Mouse (Mus musculus) MEL (cell line): Measurements from ENCODE around the gene Gm35549. TPM values are rescaled to one million over a fixed set of nuclear protein-coding genes. Genes with fewer than 3 reads are reported as not detected.

ENCODE experiments used
- DNase-seq: peaks from one replicate; pipeline ENCODE4 v3.0.0; 2011; ENCODE audit warnings: low read depth, low spot score
- H3K27ac ChIP-seq: 2 replicates; pipeline ENCODE4 v1.5.1; 2012; ENCODE audit warnings: low read depth, mild to moderate bottlenecking, control low read depth, low read length, moderate library complexity; ENCODE audit not compliant: control insufficient read depth
- H3K27me3 ChIP-seq, 2 experiments: fragments of 150-350 bp in 1 of 2; sonication (generic) in 1 of 2; 2 replicates each; pipeline ENCODE4 v1.6.1; 2012; ENCODE audit warnings: low read length in 2 of 2, mild to moderate bottlenecking in 2 of 2, improper control_type of control experiment in 1 of 2, moderate library complexity in 1 of 2; ENCODE audit not compliant: insufficient read depth in 2 of 2, control insufficient read depth in 1 of 2
- H3K36me3 ChIP-seq, 2 experiments: 2 replicates each; pipeline ENCODE4 v1.6.1; 2012 to 2014; ENCODE audit warnings: low read length in 2 of 2, improper control_type of control experiment in 1 of 2, inconsistent platforms in 1 of 2, mild to moderate bottlenecking in 1 of 2; ENCODE audit not compliant: insufficient read depth in 2 of 2, control insufficient read depth in 1 of 2
- H3K4me1 ChIP-seq, 2 experiments: fragments of 150-350 bp in 1 of 2; sonication (generic) in 1 of 2; 2 replicates each; pipeline ENCODE4 v1.6.1; 2012; ENCODE audit warnings: low read length in 2 of 2, improper control_type of control experiment in 1 of 2, mild to moderate bottlenecking in 1 of 2; ENCODE audit not compliant: insufficient read depth in 2 of 2, control insufficient read depth in 1 of 2
- H3K4me3 ChIP-seq, 2 experiments: fragments of 150-350 bp in 1 of 2; sonication (generic) in 1 of 2; 2 replicates each; pipeline ENCODE4 v1.5.1; 2012; ENCODE audit warnings: low read depth in 2 of 2, low read length in 2 of 2, mild to moderate bottlenecking in 2 of 2, moderate library complexity in 2 of 2, control low read depth in 1 of 2, improper control_type of control experiment in 1 of 2; ENCODE audit not compliant: control insufficient read depth in 1 of 2, insufficient read depth in 1 of 2
- H3K79me2 ChIP-seq: 2 replicates; pipeline ENCODE4 v1.6.1; 2012; ENCODE audit warnings: mild to moderate bottlenecking, low read length, moderate library complexity; ENCODE audit not compliant: control insufficient read depth, poor library complexity, insufficient read depth
- H3K9ac ChIP-seq: 2 replicates; pipeline ENCODE4 v1.6.1; 2012; ENCODE audit warnings: low read depth, mild to moderate bottlenecking, control low read depth, low read length, moderate library complexity; ENCODE audit not compliant: control insufficient read depth, poor library complexity, severe bottlenecking
- H3K9me3 ChIP-seq: fragments of 150-350 bp; sonication (generic); replicated peaks from 2 replicates; pipeline ENCODE4 v1.6.1; 2012; ENCODE audit warnings: mild to moderate bottlenecking, low read length, improper control_type of control experiment, moderate library complexity; ENCODE audit not compliant: insufficient read depth
- BHLHE40 ChIP-seq: IDR thresholded peaks from 2 replicates; pipeline ENCODE4 v1.6.1; 2012; ENCODE audit warnings: low read depth, mild to moderate bottlenecking, inconsistent platforms, low read length, improper control_type of control experiment, borderline replicate concordance
- CHD2 ChIP-seq: IDR thresholded peaks from 2 replicates; pipeline ENCODE4 v1.6.1; 2011; ENCODE audit warnings: low read length, improper control_type of control experiment
- E2F4 ChIP-seq: IDR thresholded peaks from 2 replicates; pipeline ENCODE4 v1.6.1; 2011; ENCODE audit warnings: low read depth, low read length, improper control_type of control experiment, borderline replicate concordance
- EP300 ChIP-seq, 2 experiments: IDR thresholded peaks; 2 replicates each; pipeline ENCODE4 v1.6.1; 2011; ENCODE audit warnings: improper control_type of control experiment in 2 of 2, low read length in 2 of 2, low read depth in 1 of 2, mild to moderate bottlenecking in 1 of 2
- GABPA ChIP-seq: IDR thresholded peaks from 2 replicates; pipeline ENCODE4 v1.6.1; 2012; ENCODE audit warnings: low read depth, mild to moderate bottlenecking, inconsistent platforms, low read length, improper control_type of control experiment, moderate library complexity
- GATA1 ChIP-seq: IDR thresholded peaks from 2 replicates; pipeline ENCODE4 v1.6.1; 2011; ENCODE audit warnings: low read depth, low read length, improper control_type of control experiment
- HCFC1 ChIP-seq: IDR thresholded peaks from 2 replicates; pipeline ENCODE4 v1.6.1; 2012; ENCODE audit warnings: low read depth, mild to moderate bottlenecking, inconsistent platforms, low read length, improper control_type of control experiment, moderate library complexity
- JUND ChIP-seq: IDR thresholded peaks from 2 replicates; pipeline ENCODE4 v1.6.1; 2011; ENCODE audit warnings: low read depth, mild to moderate bottlenecking, improper control_type of control experiment, low read length
- MAX ChIP-seq: IDR thresholded peaks from 2 replicates; pipeline ENCODE4 v1.6.1; 2011; ENCODE audit warnings: low read length, improper control_type of control experiment
- MEF2A ChIP-seq: IDR thresholded peaks from 2 replicates; pipeline ENCODE4 v1.6.1; 2014; ENCODE audit warnings: low read depth, mild to moderate bottlenecking, inconsistent platforms, low read length, improper control_type of control experiment; ENCODE audit not compliant: poor library complexity, insufficient replicate concordance, severe bottlenecking; ENCODE audit errors: extremely low read depth
- MYB ChIP-seq: IDR thresholded peaks from 2 replicates; pipeline ENCODE4 v1.6.1; 2011; ENCODE audit warnings: mild to moderate bottlenecking, low read depth, low read length, improper control_type of control experiment
- NELFE ChIP-seq: IDR thresholded peaks from 2 replicates; pipeline ENCODE4 v1.6.1; 2011; ENCODE audit warnings: low read depth, low read length, improper control_type of control experiment
- POLR2AphosphoS2 ChIP-seq: IDR thresholded peaks from 2 replicates; pipeline ENCODE4 v1.6.1; 2011; ENCODE audit warnings: low read length, improper control_type of control experiment
- RCOR1 ChIP-seq: IDR thresholded peaks from 2 replicates; pipeline ENCODE4 v1.6.1; 2012; ENCODE audit warnings: low read depth, mild to moderate bottlenecking, inconsistent platforms, low read length, improper control_type of control experiment
- SIN3A ChIP-seq: IDR thresholded peaks from 2 replicates; pipeline ENCODE4 v1.6.1; 2012; ENCODE audit warnings: low read length, improper control_type of control experiment, inconsistent platforms
- SMC3 ChIP-seq: IDR thresholded peaks from 2 replicates; pipeline ENCODE4 v1.6.1; 2011; ENCODE audit warnings: low read depth, low read length, improper control_type of control experiment
- TAL1 ChIP-seq: IDR thresholded peaks from 2 replicates; pipeline ENCODE4 v1.6.1; 2012; ENCODE audit warnings: mild to moderate bottlenecking, inconsistent platforms, low read length, moderate library complexity, mixed read lengths
- TBP ChIP-seq: IDR thresholded peaks from 2 replicates; pipeline ENCODE4 v1.8.0; 2011; ENCODE audit warnings: low read depth, low read length, improper control_type of control experiment
- UBTF ChIP-seq: IDR thresholded peaks from 2 replicates; pipeline ENCODE4 v1.6.1; 2012; ENCODE audit warnings: low read depth, mild to moderate bottlenecking, inconsistent platforms, low read length, improper control_type of control experiment, moderate library complexity, borderline replicate concordance; ENCODE audit not compliant: insufficient read depth
- USF2 ChIP-seq, 2 experiments: IDR thresholded peaks; 2 replicates each; pipeline ENCODE4 v1.6.1; 2011 to 2012; ENCODE audit warnings: improper control_type of control experiment in 2 of 2, low read length in 2 of 2, borderline replicate concordance in 1 of 2, inconsistent platforms in 1 of 2, low read depth in 1 of 2, mild to moderate bottlenecking in 1 of 2; ENCODE audit not compliant: insufficient read depth in 1 of 2
- ZC3H11A ChIP-seq: IDR thresholded peaks from 2 replicates; pipeline ENCODE4 v1.6.1; 2012; ENCODE audit warnings: low read depth, mild to moderate bottlenecking, inconsistent platforms, low read length, improper control_type of control experiment
- ZKSCAN1 ChIP-seq: IDR thresholded peaks from 2 replicates; pipeline ENCODE4 v1.6.1; 2012; ENCODE audit warnings: low read depth, mild to moderate bottlenecking, inconsistent platforms, low read length, improper control_type of control experiment, moderate library complexity
- ZMIZ1 ChIP-seq: IDR thresholded peaks from 2 replicates; pipeline ENCODE4 v1.6.1; 2012; ENCODE audit warnings: low read depth, mild to moderate bottlenecking, inconsistent platforms, low read length, improper control_type of control experiment, moderate library complexity
- polyA plus RNA-seq, 2 experiments: library from polyadenylated mRNA; stranded (reverse) in 1 of 2; unstranded in 1 of 2; fragments of >175 nt in 1 of 2; fragments of >200 nt in 1 of 2; gene quantifications; 2 replicates each; pipeline versions ENCODE4 v1.2.1 to v1.2.4; 2012; ENCODE audit warnings: low replicate concordance in 2 of 2, low read depth in 1 of 2; ENCODE audit not compliant: insufficient read length in 2 of 2, insufficient read depth in 1 of 2, missing spikeins in 1 of 2
- total RNA-seq: library from RNA; depleted of rRNA; stranded (reverse); fragments of 300-350 nt; gene quantifications from 2 replicates; pipeline ENCODE4 v1.2.3, GENCODE M21; 2012

Gene Gm35549
- total and polyA plus RNA-seq, 3 experiments, result 0.31 TPM; not detected in 2

DNA sequence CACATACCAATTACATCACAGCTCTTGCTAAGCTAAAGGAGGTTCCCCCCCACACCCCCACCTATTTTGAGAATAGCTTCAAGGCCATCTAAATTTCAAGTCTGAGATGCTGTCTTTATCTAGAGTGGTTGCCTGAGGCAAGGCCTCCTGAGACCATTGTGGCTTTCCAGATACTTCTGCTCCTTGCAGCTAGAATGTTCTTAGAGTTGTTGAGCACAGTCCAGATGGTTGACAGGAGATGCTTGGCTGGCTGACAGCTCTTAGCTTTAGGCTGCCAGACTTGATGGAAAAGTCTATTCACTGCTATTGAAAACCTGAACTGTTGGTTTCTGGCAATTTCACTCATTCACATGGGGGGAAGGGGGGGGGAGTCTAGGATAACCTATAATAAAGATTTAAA is 2.3 kb upstream of the Gm35549 start:
- Histone ChIP-seq H3K27ac (no peak overlapping the region), H3K79me2 (no peaks in the 10 kb centered on the region), H3K36me3 (peaks cover 0 to 2% of the 10 kb centered on the region in 2 experiments; a peak in 1 of 4 replicates), H3K9ac (no peak overlapping the region), H3K27me3 (no peaks in the 10 kb centered on the region), H3K4me3 (no peak overlapping the region), H3K9me3 (no peaks in the 10 kb centered on the region), H3K4me1 (no peaks in the 10 kb centered on the region)
- no peak for DNase-seq
- no peak for TF ChIP-seq SIN3A
- TF ChIP-seq POLR2AphosphoS2, result no peak
- no peak for TF ChIP-seq RCOR1
- no peak for TF ChIP-seq EP300 (IDR thresholded peaks at IDR 0.05; ENCODE audit: low read depth in 1 of 2, low read length in 2 of 2)
- TF ChIP-seq MEF2A, result no peak
- TF ChIP-seq E2F4, result no peak
- TF ChIP-seq CHD2, result no peak
- no peak for TF ChIP-seq MYB
- TF ChIP-seq NELFE, result no peak
- no peak for TF ChIP-seq GABPA
- TF ChIP-seq GATA1, result no peak
- TF ChIP-seq ZMIZ1, result no peak
- no peak for TF ChIP-seq JUND
- TF ChIP-seq TBP, result no peak
- no peak for TF ChIP-seq ZKSCAN1
- TF ChIP-seq USF2 (IDR thresholded peaks at IDR 0.05; ENCODE audit: borderline replicate concordance in 1 of 2, insufficient read depth in 1 of 2, low read depth in 1 of 2, low read length in 2 of 2), result no peak
- TF ChIP-seq ZC3H11A, result no peak

DNA sequence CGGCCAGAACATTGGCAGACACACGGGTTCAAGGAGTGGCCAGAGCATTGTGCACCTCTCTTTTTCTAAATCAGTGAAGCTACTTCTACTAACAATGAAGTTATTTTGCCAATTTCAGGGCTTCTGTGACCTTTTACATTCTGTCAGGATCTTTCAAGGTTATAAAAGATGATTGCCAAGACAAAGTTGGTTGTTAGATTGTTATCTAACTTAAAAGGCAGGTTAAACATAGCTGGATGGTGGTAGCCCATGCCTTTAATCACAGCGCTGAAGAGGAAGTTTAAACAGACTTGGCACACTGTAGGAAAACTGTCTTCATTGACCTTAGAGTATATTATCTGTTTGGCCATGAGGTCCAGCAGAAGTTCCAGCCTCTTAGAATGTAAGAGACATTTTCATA is 1.8 kb upstream of the Gm35549 start:
- TF ChIP-seq SMC3, result no peak
- no peak for TF ChIP-seq RCOR1
- no peak for TF ChIP-seq USF2 (IDR thresholded peaks at IDR 0.05; ENCODE audit: borderline replicate concordance in 1 of 2, insufficient read depth in 1 of 2, low read depth in 1 of 2, low read length in 2 of 2)
- TF ChIP-seq GATA1, result no peak
- no peak for TF ChIP-seq BHLHE40
- TF ChIP-seq MAX, result no peak
- no peak for TF ChIP-seq UBTF
- no peak for TF ChIP-seq E2F4
- TF ChIP-seq ZC3H11A, result no peak
- no peak for TF ChIP-seq TAL1
- no peak for TF ChIP-seq HCFC1
- H3K27me3 ChIP-seq, result no peaks in the 10 kb centered on the region
- H3K9ac ChIP-seq, result no peak overlapping the region
- H3K4me3 ChIP-seq, result no peak overlapping the region
- no peak overlapping the region for H3K27ac ChIP-seq
- DNase-seq, result no peak
- no peaks in the 10 kb centered on the region for H3K79me2 ChIP-seq
- H3K36me3 ChIP-seq, result peaks cover 0 to 2% of the 10 kb centered on the region in 2 experiments; a peak in 1 of 4 replicates
- no peaks in the 10 kb centered on the region for H3K4me1 ChIP-seq
- no peaks in the 10 kb centered on the region for H3K9me3 ChIP-seq
